Mouse (Mus musculus) testis, adult 2 months (tissue): ENCODE results near the gene Gemin7.

ENCODE experiments used
- CTCF ChIP-seq: fragments of 200-500 bp; IDR thresholded peaks from 2 replicates; pipeline ENCODE4 v1.5.1; 2012; ENCODE audit warnings: low read depth, mild to moderate bottlenecking, inconsistent platforms, low read length, moderate library complexity; ENCODE audit not compliant: control insufficient read depth, insufficient read depth, insufficient replicate concordance
- POLR2A ChIP-seq: fragments of 200-500 bp; IDR thresholded peaks from 2 replicates; pipeline ENCODE4 v1.6.1; 2012; ENCODE audit warnings: low read depth, mild to moderate bottlenecking, inconsistent platforms, low read length, moderate library complexity; ENCODE audit not compliant: control insufficient read depth

DNA sequence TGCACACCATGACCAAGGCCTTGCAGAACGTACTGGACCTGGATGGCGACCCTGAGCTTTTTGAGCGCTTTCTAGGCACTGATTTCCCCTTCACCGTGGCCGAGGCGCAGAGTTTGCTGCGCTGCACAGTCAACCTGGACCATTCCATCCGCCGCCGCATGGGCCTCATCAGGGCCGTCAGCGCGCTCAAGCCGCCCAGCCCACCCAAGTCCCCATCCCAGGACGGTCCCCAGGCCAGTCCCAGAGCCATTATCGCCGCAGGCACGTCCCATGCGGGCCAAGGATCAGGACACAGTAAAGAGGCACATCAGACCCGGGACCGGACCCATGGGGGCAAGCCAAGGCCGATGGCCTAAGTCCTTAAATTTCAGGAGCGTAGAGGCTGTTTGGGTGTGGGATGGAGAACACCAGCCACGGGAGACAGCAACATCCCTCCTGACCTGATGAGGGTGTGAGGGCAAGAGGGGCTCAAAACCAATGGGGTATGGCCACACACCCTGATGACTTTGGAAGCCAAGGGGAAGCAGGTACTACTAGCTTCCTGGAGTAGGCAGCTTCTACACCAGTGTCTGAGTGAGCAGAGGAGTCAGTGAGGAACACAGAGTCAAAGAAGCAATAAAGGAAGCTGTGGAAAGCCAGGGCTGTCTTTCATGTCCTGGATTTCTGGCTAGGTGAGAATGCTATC lies 52.8 kb downstream of the Gemin7 start:
- TF ChIP-seq CTCF (no peak), POLR2A (no peak)
